Mouse (Mus musculus) central nervous system, embryonic 14 days (tissue): ENCODE data around the gene Mterf1a. TPM values are rescaled to one million over a fixed set of nuclear protein-coding genes. Genes with fewer than 3 reads are reported as not detected.

ENCODE experiments used
- polyA plus RNA-seq: library from polyadenylated mRNA; depleted of rRNA; stranded (reverse); fragments of >200 nt; gene quantifications from 2 replicates; pipeline ENCODE4 v1.2.3, GENCODE M21; 2012; rRNA removed

Gene Mterf1a
- polyA plus RNA-seq: 6.2 and 6.3 TPM in 2 replicates

DNA sequence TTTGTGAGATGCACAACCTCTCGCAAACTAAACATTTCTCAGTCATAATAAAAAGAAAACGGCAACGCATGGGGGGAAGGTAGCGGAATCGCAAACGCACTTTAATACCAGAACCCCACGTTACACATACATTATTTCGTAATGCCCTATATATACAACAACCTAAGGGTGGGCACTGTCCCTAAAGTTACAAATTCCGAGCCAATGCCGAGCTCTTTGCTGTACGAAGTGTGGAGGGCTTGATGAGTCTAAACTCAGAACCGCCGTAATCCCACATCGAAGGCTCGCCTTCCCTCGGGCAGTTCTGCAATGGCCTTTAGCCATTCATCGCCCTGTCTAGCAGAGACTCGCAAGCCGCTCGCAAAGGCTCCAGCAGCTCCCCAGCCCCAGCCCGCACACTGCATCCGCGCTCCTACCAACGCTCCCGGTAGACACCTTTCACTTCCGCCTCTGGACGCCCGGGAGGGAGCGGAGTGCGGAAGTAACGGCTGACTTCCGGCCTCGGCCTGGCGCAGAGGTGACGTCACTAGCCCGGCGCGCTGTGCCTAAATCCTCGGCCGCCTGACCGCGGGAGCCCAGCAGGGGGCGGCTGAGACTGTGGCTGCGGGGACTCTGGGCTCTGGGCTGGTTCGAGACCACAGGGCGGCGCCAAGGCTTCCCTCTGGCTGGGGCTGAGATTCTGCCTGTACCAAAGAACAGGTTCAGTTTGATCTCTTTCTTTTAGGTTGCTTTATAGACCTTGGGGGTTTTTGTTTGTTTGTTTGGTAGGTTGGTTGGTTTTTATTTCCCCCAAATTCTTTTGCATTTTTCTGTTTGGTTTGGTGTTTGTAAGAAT is at the start of gene Mterf1a:
Mterf1a (minus strand) TSS at position 475 of the 835 bp plus-strand sequence.

GRCm38 (mm10) chr5:3927801-3928689 is 34.3 kb upstream of the Mterf1a start, which contains the start of gene Akap9:
Gene Akap9 (plus strand): TSS chr5:3928054.

GRCm38 (mm10) chr5:3845026-3845425 is 48.7 kb downstream of the Mterf1a start, which contains the start of gene Lrrd1:
Gene Lrrd1 (plus strand): TSS chr5:3845173.

Other genes with a start within 250 kb of the Mterf1a start
- gene Tmbim7, start 242.8 kb downstream of the Mterf1a start, polyA plus RNA-seq: not detected in 2 replicates
- 66.9 and 78.6 TPM in 2 replicates for gene Gatad1, start 236.7 kb downstream of the Mterf1a start, polyA plus RNA-seq
- 19.5 and 20.5 TPM in 2 replicates for gene Ankib1, start 91.0 kb downstream of the Mterf1a start, polyA plus RNA-seq
- gene Krit1, start 90.7 kb downstream of the Mterf1a start, polyA plus RNA-seq: 47.3 and 56.5 TPM in 2 replicates
- 0.09 and 0.11 TPM in 2 replicates for gene Lrrd1, start 48.8 kb downstream of the Mterf1a start, polyA plus RNA-seq
- 64.8 and 78.4 TPM in 2 replicates for gene Akap9, start 34.1 kb upstream of the Mterf1a start, polyA plus RNA-seq
- gene Cyp51, start 210.8 kb upstream of the Mterf1a start, polyA plus RNA-seq: 84.4 and 100 TPM in 2 replicates